Mouse (Mus musculus): ENCODE measurements around the gene Prpf38b.

Gene Prpf38b

DNA sequence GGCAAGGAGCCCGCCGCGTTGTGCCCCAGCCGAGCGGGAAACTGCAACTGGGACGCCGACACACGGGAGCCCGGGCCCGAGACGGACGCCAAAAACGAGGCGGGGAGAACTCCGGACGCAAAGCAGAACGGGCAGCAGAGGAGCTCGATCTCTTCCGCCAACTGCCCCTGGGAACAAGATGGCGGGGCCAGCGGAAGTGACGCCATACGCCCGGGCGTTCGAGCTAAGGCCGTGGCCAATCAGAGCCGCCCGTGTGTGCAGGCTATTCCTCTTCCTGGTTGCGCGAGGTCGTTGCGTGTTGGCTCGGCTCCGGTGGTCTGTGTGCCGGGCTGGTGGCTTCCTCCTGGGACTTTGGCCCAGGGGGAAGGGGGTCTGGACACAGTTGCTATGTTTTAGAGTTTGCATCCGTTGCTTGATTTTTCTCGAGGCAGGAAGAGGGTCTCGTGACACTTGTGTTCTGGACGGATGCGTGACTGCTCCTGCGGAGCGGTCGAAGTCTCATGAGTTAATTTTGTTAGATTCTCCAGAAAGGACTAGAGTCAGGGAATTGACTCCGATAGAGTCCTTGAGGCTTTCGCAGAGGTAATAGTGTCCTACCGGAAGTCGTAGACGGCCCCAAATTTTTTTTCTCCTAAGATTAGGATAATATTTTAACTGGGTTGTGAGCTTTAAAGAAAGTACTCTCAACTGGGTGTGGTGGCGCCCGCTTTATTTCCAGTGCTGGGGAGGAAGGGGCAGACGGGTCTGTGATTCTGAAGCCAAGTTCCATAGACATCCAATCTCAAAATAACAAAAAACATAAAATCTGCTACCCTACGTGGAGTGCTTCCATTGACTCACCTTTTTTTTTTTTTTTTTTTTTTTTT lies at the start of gene Prpf38b:
Gene Prpf38b, minus strand, starts transcription at position 180 of the 866 bp plus-strand sequence.
- peak; percentile 97 for DNase-seq

DNA sequence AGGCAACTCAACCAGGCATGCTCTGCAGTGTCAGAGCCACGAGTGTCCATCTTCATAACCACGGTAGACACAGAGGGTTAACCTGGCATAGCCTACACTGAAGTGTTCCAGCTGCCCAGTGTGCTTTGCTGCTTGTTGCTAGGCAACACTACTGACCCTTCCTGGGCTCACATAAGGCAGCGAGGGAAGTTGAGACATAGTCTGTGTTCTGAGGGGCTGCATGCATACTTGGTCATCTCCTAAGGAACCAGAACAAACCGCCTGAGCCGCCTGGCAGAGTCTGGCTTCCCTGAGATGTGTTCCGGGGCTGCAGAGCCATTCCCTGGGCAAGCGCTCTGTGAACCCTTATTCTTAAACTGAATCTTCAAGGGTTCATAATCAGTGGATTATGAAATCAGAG lies 49.7 kb upstream of the Prpf38b start:
- DNase-seq = peak; percentile 19

DNA sequence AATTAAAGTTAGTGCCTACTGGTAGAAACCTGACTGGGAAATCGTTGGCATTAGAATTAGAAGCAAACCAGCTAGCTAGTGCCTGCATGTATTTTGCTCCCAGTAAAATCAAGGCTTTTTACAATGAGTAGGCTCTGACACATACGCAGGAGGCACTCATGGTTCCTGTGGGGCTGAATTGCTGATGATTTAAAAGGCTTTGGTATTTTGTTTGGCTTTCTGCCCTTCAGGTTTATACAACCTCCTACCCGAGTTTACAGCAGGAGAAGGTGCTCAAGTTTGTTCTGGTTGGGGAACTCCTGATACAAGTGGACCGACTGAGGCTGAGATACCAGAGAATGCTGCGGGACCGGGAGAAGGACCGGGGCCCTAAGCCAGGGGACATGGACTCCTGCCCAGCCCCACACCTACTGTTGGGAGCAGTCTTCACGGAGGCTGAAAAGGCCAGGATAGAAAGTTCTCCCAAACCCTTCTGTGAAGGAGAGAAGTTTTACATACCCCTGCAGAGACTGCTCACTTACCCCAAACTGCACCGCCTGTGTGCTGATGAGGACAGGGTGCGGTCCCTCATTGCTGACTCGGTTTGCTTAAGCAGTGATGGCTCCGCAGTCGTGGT lies 48.3 kb upstream of the Prpf38b start:
- no peak for DNase-seq

DNA sequence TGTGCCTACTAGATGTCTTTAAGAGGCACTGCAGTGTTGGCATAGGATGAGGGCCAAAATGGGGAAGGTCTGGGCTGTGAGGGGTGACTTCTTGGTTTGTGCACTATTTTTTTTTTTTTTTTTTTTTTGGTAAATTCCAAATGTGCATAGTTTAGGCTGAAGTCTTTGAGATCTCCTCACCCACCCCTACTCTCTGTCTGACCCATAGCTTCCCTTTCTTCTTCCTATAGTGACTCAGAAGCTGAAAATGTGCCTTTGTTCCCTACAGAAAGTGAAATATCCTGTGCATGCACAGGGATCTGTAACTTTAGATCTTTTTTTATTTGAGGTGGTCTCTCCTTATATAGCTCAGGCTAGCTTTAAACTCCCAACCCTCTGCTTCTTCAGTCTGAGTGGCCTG lies 46.4 kb upstream of the Prpf38b start:
- no peak for DNase-seq

DNA sequence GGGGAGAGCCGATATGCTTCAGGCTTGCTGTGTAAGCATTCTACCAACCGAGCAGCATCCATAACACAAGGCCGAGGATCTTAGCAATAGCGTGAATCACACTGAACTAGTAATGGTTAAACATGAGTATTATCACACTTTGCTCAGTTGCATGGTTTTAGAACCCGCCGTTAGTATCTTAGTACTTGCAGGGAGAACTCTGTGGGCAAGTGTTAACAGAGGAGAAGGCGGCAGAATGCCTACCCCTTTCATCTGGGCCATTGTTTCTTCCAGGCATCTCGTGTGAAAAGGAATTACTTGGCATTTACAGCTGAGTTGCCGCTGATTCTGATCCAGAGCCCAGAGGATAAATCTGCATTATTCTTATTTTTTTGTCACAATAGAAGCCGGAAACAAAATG lies 29.5 kb upstream of the Prpf38b start:
- DNase-seq = no peak

DNA sequence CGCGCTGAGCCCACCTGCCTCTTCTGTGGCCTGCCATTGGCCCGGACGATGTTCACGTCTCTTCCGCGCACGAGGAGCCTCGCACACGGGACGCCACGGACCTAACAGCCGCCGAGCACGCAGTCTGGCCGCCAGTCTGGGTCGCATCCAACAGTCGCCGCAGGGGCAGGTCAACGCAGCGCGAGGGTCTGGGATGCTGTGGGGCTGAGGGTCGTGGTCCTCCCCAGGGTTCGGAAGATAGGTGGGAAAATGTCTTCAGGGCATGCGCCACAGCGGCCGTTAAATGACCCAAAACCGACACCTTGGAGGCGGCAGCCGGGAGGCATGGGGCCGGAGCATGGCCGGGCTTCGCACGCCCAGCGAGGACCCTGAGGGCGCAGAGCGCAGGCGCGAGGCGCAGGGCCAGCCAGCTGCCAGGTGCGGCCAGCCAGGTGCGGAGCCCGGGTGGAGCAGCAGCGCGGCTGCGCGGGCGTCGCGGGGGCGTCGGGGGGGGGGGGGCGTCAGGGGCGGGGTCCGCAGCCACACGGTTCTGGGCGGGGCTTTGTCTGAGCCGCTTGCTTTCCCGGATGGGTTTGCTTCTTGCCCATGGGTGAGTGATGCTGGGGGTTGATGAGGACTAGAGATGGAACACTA lies 28.6 kb upstream of the Prpf38b start, which contains the start of gene Gm9857:
Gene Gm9857, minus strand, starts transcription at position 445 of the 633 bp plus-strand sequence.
- DNase-seq = no peak

DNA sequence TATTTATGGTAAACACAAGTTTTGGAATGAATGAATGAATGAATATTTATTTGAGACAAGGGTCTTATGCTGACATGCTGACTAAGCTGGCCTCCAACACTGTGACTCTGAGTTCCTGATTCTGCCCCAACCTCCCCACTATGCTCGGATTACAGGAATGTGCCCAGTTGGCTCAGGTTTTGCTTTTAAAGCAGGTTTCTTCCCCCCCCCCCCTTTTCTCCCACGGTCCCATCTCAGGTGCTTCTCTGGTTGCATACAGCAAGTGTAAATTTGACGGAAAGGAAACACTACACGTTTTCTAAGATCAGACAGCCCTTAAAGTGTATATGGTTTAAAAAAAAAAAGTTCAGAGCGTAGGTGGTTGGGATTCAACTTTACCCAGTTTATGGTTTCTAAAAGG lies 28.0 kb upstream of the Prpf38b start, which contains the start of gene Henmt1:
Gene Henmt1, plus strand, starts transcription at position 301 of the 400 bp plus-strand sequence.
- DNase-seq = no peak

DNA sequence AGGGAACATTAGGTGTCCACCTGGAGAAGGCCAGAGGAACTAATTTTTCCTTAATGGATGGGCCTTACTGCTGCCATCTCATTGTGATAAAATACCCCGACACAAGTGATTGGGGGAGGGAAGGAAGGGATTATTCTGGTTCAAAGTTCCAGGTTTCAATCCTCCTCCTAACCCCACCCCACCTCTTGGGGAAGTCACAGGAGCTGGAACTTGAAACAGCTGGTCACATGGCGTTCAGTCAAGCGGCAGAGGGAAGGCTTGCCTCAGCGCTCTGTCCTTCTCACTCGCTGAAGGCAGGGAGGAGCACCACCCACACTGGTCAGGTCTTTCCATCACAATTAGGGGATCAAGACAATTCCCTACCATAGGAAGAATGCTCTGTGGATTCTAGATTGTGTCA lies 27.2 kb upstream of the Prpf38b start:
- DNase-seq = no peak

DNA sequence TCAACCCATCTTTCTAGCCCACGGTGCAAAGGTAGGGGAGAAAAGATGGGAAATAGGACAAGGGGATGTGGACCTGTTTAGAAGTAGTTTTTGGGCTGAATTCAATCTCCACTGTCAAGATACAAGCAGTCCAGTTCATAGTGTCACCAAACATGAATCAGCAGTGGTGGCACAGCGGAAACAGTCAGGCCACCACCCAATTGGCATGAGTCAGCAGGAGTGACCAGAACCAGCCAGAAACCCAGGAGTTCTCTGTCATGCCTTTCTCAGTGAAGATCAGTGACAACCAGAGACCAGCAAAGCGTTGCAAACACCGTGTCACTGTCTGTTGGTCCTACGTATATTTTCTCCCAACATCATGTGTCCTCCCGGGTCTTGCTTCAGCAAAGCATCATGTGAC lies 22.0 kb upstream of the Prpf38b start:
- DNase-seq = no peak

DNA sequence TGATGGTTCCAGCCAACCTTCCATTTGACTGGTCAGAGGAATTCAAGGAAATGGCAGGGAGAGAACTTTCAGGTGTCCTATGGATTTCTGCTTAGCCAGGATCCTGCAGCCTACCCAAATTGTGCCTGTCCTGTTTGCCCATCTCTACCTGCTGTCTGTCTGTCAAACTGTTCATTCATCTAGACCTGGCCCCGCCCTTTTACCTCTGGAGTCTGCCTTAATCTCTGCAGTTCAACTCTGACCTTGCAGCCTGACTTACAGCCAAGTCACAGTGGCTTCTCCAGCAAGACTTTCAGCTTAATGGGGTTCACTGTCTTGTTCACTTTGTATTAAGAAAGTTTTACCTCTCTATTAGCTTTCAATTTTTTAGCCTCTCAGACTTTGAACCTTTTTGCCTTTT lies 14.8 kb upstream of the Prpf38b start:
- no peak for DNase-seq

DNA sequence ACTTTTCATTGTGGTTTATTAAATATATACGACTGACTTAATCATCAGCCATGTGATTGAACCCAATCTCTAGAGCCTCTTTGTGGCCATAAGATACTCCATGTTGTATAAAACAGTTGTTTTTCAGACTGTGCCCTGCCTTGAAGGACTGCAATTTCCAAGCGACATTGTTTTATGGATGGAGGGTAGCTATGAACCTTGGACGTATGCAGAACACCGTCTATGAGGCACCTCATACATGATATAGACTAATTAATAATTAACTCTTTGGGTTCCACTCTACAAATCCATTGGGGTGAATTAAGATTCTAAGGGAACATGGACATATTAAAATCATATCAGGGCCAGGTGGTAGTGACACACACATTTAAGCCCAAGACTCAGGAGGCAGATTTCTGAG lies 14.2 kb upstream of the Prpf38b start:
- no peak for DNase-seq

DNA sequence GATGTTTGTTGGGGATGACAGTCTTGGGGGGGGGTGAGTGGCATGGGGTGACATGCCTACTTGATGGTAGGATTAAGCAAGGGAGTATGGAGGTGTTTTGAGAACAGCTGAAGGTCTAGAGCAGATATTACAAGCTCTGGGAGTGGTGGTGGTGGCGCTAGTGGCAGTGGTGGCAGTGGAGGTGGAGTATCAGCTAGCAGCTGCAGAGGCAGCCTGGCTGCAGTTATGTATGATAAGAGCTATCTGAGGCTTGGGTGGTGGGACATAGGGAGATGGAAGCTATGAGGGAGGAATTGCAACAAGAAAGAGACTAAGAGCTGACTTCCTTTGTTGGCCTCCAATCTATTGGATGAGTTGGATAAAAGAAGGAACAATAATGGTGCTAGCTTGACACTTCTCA lies 10.3 kb upstream of the Prpf38b start:
- no peak for DNase-seq

DNA sequence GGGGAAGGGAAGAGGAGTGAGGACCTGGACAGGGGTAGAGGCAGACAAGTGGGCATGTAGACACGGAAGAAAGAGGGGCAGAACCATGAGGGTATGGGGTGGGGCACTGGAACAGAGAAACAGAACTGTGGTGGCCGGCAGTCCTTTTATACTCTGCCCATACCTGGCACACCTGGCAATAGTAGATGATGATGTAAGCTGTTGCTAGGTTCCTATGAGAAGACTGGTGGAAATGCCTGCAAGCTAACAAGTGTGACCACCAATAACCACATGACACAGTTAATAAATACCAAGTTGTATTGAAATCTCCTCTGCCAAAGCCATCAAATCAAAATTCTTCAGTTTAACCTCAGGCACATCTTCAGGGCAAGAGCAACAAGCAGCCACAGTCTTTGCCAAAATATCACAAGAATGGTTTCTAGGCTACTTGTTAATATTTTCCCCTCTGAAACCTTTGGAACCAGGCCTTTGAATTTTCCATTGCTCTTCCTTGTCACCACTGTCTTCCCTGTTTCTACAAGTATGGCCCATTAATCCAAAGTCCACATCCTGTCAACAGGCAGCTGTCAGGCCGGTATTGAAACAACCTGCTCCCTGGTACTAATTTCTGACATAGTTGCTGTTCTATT lies 9.0 kb upstream of the Prpf38b start:
- no peak for DNase-seq

DNA sequence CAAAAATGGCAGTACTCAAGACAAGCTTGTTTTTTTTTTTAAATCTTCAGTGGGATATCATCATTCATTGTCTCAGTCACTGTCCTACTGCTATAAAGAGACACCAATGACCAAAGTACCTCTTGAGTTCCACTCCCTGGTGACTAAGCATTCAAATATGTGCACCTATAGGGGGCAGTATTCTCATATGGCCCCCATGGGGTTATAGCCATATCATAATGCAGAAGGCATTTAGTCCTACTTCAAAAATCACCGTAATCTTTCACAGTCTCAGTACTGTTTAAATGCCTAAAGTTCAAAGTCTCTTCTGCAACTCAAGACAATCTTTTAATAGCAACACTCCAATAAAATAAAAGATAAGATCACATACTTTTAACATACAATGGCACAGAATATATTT lies 7.3 kb upstream of the Prpf38b start:
- DNase-seq = no peak

DNA sequence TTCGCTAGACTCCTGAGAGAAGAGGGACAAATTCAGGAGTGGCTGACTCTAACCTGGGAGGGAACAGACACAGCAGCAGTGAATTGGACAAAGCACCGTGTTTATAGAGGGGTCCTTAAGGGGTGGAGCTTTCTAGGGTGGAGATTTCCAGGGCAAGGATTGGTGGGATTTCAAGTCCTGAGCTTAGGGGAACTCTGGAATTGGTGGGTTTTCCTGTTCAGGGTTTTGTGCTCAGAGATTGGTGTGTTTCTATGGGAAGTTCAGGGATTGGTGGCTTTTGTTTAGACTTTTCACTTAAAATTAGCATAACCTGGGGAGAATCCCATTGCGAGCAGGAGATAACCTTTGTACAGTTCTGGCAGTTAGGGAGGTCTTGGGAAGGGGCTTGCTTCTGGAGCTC lies 6.5 kb upstream of the Prpf38b start:
- DNase-seq = no peak

DNA sequence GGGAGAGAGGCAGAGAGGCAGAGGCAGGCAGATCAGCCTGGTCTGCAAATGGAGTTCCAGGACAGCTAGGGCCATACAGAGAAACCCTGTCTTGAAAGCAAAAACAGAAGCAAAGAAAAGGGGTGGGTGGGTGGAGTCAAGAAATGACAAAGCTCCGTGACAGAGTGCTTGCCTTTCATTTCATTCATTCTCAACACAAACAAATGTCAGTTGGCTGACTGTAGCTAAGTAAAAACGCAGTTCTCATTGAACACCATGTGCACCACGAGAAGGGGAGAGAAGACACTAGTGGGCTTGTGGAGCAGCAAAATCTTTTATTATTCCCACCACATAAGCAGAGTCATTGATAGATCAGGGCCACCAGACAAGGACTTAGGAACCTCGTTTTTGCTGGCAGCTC lies 5.3 kb upstream of the Prpf38b start:
- no peak for DNase-seq

DNA sequence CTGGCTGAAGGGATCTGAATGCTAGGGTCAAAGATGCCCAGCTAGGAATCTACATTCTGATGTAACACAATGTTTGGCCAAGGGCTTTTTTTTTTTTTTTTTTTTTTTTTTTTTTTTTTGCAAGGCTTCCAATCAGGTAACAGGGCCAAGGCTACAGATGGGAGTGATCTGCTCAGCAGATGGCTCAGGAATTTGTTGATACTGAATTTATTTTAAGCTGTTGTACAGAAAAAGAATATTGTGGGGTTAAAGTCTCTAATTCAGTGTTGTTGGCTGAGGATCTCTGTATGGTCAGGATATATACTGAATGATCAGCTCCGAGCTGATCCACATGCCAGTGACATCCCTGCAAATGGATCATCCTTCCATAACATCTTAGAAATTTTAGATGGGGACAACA lies 4.5 kb upstream of the Prpf38b start:
- DNase-seq = peak; percentile 40

DNA sequence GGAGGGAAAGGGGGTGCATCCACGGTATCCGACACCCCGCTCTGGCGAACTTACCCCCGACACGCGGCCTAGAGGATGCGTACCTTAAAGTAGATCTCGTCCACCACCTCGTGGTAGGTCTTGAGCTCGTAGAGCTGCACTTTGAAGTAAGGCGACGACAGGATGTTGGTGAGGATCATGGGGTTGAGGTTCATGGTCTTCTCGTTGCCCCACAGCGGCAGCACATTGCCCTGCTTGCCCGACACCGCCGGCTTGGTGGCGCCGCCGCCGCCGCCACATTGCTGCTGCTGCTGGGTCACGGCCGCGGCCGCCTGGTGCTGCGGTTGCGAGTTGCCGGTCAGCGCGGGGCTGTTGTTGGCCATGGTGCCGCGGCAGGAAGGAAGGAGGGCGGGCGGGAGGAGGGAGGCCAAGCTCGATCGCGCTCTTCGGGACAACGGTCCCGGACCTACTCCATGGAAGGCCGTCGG lies 413 bp downstream of the Prpf38b start:
- DNase-seq = peak; percentile 69

DNA sequence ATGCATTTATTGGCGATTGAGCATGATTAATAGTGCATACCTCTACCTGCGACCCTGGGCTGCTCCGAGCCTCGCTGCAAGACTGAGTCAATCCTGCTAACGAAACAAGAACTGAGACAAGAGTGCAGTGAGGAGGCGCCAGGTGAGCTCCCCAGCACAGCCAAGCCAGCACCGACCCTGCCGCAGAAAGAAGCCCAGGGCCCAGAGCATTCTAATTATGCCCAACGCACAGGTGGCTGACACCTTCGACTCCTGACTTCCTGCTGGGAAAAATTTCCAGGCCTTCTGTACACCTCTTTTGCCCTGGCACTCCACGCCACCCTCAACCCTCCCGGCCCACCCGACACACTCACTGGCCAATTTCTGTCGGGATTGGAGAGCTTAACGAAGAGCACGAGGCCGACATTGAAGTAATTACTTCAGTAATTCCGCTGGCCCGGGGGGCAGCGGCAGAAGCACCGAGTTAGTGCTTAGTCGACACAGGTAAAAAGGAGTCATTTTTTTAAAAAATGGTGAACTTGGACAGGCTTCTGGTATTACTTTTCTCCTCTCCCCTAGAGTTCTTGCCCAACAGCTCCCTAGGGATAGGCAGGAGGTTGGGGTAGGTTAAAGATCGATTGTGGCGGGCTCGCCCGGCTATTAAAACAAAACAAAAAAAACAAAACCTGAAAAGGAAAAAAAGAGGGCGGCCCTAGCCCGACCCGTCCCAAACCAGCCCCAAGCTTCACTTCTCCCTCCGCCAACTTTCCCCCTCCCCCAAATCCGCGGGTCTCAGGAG lies 1.0 kb downstream of the Prpf38b start:
- DNase-seq = no peak

DNA sequence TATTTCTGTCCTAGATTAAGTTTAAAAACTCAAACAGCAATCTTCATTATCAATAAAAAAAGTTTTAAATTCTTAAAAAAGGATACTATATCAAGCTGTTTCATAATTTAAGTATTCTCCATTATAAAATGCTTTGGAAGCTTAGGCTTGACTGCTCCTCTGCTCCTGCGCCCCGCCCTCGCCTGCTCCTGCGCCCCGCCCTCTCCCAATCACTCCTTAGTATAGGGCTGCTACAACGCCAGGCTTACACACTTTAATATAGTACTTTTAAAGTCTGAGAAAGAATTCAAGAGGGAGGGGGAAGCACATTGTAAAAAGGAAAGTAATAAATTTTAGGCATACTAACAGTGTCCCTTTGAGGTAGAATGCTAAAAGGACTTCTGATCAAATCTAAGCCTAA lies 8.6 kb downstream of the Prpf38b start:
- DNase-seq = no peak

DNA sequence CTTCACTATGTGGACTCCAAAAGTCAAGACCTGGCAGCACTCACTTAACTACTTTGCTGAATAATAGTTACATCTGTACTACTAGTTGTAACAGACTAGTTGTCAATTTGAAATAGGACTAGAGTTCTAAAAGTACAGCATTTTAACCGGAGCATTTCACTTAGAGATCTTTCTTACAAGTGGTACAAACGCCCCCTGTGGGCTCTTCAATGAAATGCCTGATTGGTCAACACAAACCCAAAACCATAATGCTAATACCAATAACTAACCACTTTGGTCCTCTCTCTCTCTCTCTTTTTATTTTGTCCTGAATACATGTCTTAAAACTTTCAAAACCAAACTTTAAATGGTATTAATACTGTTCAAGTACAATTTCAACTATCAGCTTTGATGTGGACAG lies 9.5 kb downstream of the Prpf38b start:
- no peak for DNase-seq

DNA sequence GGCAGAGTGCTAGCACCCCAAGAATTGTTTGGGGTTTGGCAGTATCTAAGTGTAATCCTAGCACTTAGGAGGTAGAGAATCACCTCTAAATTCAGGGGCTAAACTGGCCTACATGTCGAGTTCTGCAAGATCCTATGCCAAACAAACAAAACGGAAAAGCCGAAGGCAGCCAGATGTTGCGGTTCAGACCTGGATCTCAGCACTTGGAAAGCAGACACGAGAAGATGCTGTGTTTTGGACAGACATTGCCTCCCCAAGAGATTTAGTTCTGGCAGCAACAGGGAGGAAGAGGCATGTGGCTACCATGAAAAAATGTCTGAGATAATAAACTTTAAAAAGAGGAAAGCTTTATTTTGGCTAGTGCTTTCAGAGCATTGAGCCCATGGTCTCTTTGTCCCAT lies 10.8 kb downstream of the Prpf38b start:
- no peak for DNase-seq

DNA sequence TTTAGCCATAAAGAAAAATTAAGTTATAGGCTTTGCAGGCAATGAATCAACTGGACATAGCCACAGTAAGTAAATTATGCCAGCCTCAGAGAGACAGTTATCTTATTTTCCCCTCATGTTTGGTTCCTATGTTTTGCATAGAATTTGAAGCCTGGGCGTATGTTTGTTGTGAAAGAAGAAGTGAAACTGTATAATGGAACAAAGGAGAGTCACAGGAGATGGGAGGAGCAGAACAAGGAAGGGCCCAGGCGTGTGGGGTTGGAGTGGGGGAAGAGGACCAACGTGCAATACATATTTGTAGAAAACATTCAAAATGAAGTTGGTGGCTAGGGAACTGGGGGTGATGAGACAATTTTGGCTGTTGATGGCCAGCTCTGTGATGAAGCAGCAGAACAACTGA lies 11.4 kb downstream of the Prpf38b start:
- no peak for DNase-seq
